Mouse (Mus musculus) forebrain, postnatal 0 days (tissue): ENCODE data around the gene Stfa3. TPM values are rescaled to one million over a fixed set of nuclear protein-coding genes. Genes with fewer than 3 reads are reported as not detected.

Experiments
- ATAC-seq: fragments of 200-750 bp; cut with Nextera tagmentation; 2 replicates; pipeline ENCODE4 v1.8.0; 2017; ENCODE audit warnings: mild to moderate bottlenecking, moderate library complexity
- DNase-seq: peaks from one replicate; pipeline ENCODE4 v3.0.0-alpha.2; 2015
- H3K27ac ChIP-seq: fragments of 300-500 bp; sonication (generic); 2 replicates; pipeline ENCODE4 v1.5.1; 2014; ENCODE audit warnings: low read depth, mild to moderate bottlenecking, antibody characterized with exemption, low read length, moderate library complexity, mixed read lengths
- H3K27me3 ChIP-seq: fragments of 300-500 bp; sonication (generic); 2 replicates; pipeline ENCODE4 v1.6.1; 2014; ENCODE audit warnings: mild to moderate bottlenecking, low read length, mixed read lengths; ENCODE audit not compliant: insufficient read depth
- H3K36me3 ChIP-seq: fragments of 300-500 bp; sonication (generic); 2 replicates; pipeline ENCODE4 v1.6.1; 2014; ENCODE audit warnings: mild to moderate bottlenecking, moderate library complexity; ENCODE audit not compliant: insufficient read depth
- H3K4me1 ChIP-seq: fragments of 300-500 bp; sonication (generic); 2 replicates; pipeline ENCODE4 v1.6.1; 2014; ENCODE audit warnings: antibody characterized with exemption; ENCODE audit not compliant: insufficient read depth
- H3K4me2 ChIP-seq: fragments of 300-500 bp; sonication (generic); 2 replicates; pipeline ENCODE4 v1.6.1; 2014; ENCODE audit warnings: low read depth, mild to moderate bottlenecking, moderate library complexity
- H3K4me3 ChIP-seq: fragments of 300-500 bp; sonication (generic); 2 replicates; pipeline ENCODE4 v1.5.1; 2014; ENCODE audit warnings: low read depth, low read length, mixed read lengths
- H3K9ac ChIP-seq: fragments of 300-500 bp; sonication (generic); 2 replicates; pipeline ENCODE4 v1.6.1; 2014; ENCODE audit warnings: mild to moderate bottlenecking
- H3K9me3 ChIP-seq: fragments of 300-500 bp; sonication (generic); 2 replicates; pipeline ENCODE4 v1.6.1; 2016; ENCODE audit warnings: low read length
- CTCF ChIP-seq: sonication (generic); IDR thresholded peaks from 2 replicates; pipeline ENCODE4 v1.5.1; 2016; ENCODE audit warnings: antibody characterized with exemption, control low read depth, low read depth
- WGBS: fragments of 180-500 bp; shearing (Covaris S2); extraction: QIAGEN DNeasy Blood & Tissue Kit; methylation state at CpG from one replicate; pipeline ENCODE4 v1.1.7; 2014; 5-methylcytosine and 5-hydroxymethylcytosine counted together
- polyA plus RNA-seq: library from polyadenylated mRNA; unstranded; fragments of >200 nt; fragmentation: Nextera tagmentation; extraction: Ambion mirVana; gene quantifications from 2 replicates; pipeline ENCODE4 v1.2.1, GENCODE M21; 2015
- total RNA-seq: library from RNA; depleted of rRNA; stranded (reverse); fragments of >200 nt; gene quantifications from 2 replicates; pipeline ENCODE4 v1.2.3, GENCODE M21; 2014; rRNA removed

The Stfa3 gene
- total RNA-seq, result not detected in 2 replicates
- polyA plus RNA-seq, result 0.82 TPM in 1 of 2 replicates, not detected in the other

GRCm38 (mm10) chr16:36455342-36455802 is at the start of gene Stfa3:
Gene Stfa3 (minus strand): TSS chr16:36455392.
- Histone ChIP-seq H3K27ac (no peak within 1 kb of the TSS), H3K9me3 (no peaks in the 10 kb centered on the region), H3K36me3 (no peaks in the 10 kb centered on the region), H3K9ac (no peak within 1 kb of the TSS), H3K27me3 (no peaks in the 10 kb centered on the region), H3K4me3 (no peak within 1 kb of the TSS), H3K4me2 (no peak within 1 kb of the TSS), H3K4me1 (no peaks in the 10 kb centered on the region)
- ATAC-seq (no peak), DNase-seq (no peak)
- 83% methylated on average over 4 of the region's 4 CpGs for WGBS
- TF ChIP-seq CTCF, result no peak

- 75% methylated on average over 2 of the region's 2 CpGs for WGBS
- no peaks in the 10 kb centered on the region for H3K27me3 ChIP-seq
- H3K9ac ChIP-seq, result no peak overlapping the region
- no peak for ATAC-seq
- DNase-seq, result no peak
- no peaks in the 10 kb centered on the region for H3K9me3 ChIP-seq
- TF ChIP-seq CTCF, result no peak
- H3K36me3 ChIP-seq, result no peaks in the 10 kb centered on the region
- H3K27ac ChIP-seq, result no peak overlapping the region
- no peak overlapping the region for H3K4me3 ChIP-seq
- H3K4me1 ChIP-seq, result no peaks in the 10 kb centered on the region
- H3K4me2 ChIP-seq, result no peak overlapping the region
Measured at GRCm38 (mm10) chr16:36502286-36502685, 47.1 kb upstream of the Stfa3 start.

GRCm38 (mm10) chr16:36492420-36492819 is 37.2 kb upstream of the Stfa3 start:
- no peak overlapping the region for H3K9ac ChIP-seq
- DNase-seq (no peak), ATAC-seq (no peak)
- H3K36me3 ChIP-seq, result no peaks in the 10 kb centered on the region
- no peak overlapping the region for H3K4me3 ChIP-seq
- H3K4me2 ChIP-seq, result no peak overlapping the region
- no peak for TF ChIP-seq CTCF
- 0 out of 2 replicates have a peak, but pooled peaks cover 3% of the 10 kb centered on the region for H3K4me1 ChIP-seq
- no peak overlapping the region for H3K27ac ChIP-seq
- H3K27me3 ChIP-seq, result no peaks in the 10 kb centered on the region
- H3K9me3 ChIP-seq, result no peaks in the 10 kb centered on the region
- 75% methylated on average over 1 of the region's 1 CpGs for WGBS

- ATAC-seq (no peak), DNase-seq (no peak)
- no peak overlapping the region for H3K9ac ChIP-seq
- no peaks in the 10 kb centered on the region for H3K9me3 ChIP-seq
- no peaks in the 10 kb centered on the region for H3K4me1 ChIP-seq
- no peak for TF ChIP-seq CTCF
- H3K4me3 ChIP-seq, result no peak overlapping the region
- no peaks in the 10 kb centered on the region for H3K27me3 ChIP-seq
- no peak overlapping the region for H3K27ac ChIP-seq
- H3K4me2 ChIP-seq, result no peak overlapping the region
- no peaks in the 10 kb centered on the region for H3K36me3 ChIP-seq
- 90% methylated on average over 9 of the region's 9 CpGs for WGBS
Measured at GRCm38 (mm10) chr16:36476866-36477265, 21.7 kb upstream of the Stfa3 start.

GRCm38 (mm10) chr16:36475530-36475929 is 20.3 kb upstream of the Stfa3 start:
- Histone ChIP-seq H3K9ac (no peak overlapping the region), H3K4me2 (no peak overlapping the region), H3K27me3 (no peaks in the 10 kb centered on the region), H3K4me3 (no peak overlapping the region), H3K36me3 (no peaks in the 10 kb centered on the region), H3K4me1 (no peaks in the 10 kb centered on the region), H3K9me3 (no peaks in the 10 kb centered on the region), H3K27ac (no peak overlapping the region)
- ATAC-seq (no peak), DNase-seq (no peak)
- TF ChIP-seq CTCF, result no peak
- WGBS, result 94% methylated on average over 3 of the region's 3 CpGs

GRCm38 (mm10) chr16:36474849-36475248 is 19.7 kb upstream of the Stfa3 start:
- Histone ChIP-seq H3K27ac (no peak overlapping the region), H3K36me3 (no peaks in the 10 kb centered on the region), H3K9ac (no peak overlapping the region), H3K4me2 (no peak overlapping the region), H3K4me3 (no peak overlapping the region), H3K4me1 (no peaks in the 10 kb centered on the region), H3K9me3 (no peaks in the 10 kb centered on the region), H3K27me3 (no peaks in the 10 kb centered on the region)
- no peak for ATAC-seq
- no peak for TF ChIP-seq CTCF
- WGBS, result 74% methylated on average over 2 of the region's 2 CpGs
- DNase-seq, result no peak

- ATAC-seq (no peak), DNase-seq (peak; percentile 60)
- no peaks in the 10 kb centered on the region for H3K9me3 ChIP-seq
- H3K9ac ChIP-seq, result no peak overlapping the region
- no peaks in the 10 kb centered on the region for H3K4me1 ChIP-seq
- H3K4me3 ChIP-seq, result no peak overlapping the region
- H3K4me2 ChIP-seq, result no peak overlapping the region
- TF ChIP-seq CTCF, result peak; percentile 79
- H3K36me3 ChIP-seq, result no peaks in the 10 kb centered on the region
- no peaks in the 10 kb centered on the region for H3K27me3 ChIP-seq
- 54% methylated on average over 17 of the region's 17 CpGs for WGBS
- H3K27ac ChIP-seq, result no peak overlapping the region
Measured at GRCm38 (mm10) chr16:36473217-36474216, 18.3 kb upstream of the Stfa3 start.
